Mouse (Mus musculus) limb, embryonic 13.5 days (tissue): ENCODE data around the gene Gngt2. TPM values are rescaled to one million over a fixed set of nuclear protein-coding genes. Genes with fewer than 3 reads are reported as not detected.

Experiments
- ATAC-seq: fragments of 200-750 bp; cut with Nextera tagmentation; 2 replicates; pipeline ENCODE4 v1.8.0; 2017; ENCODE audit warnings: low read depth, moderate number of reproducible peaks, moderate TSS enrichment; ENCODE audit not compliant: low FRiP score
- H3K27ac ChIP-seq: fragments of 300-500 bp; sonication (generic); 2 replicates; pipeline ENCODE4 v1.5.1; 2015; ENCODE audit warnings: inconsistent platforms, mild to moderate bottlenecking, moderate library complexity
- H3K27me3 ChIP-seq: fragments of 300-500 bp; sonication (generic); 2 replicates; pipeline ENCODE4 v1.6.1; 2015; ENCODE audit warnings: mild to moderate bottlenecking, inconsistent platforms
- H3K36me3 ChIP-seq: fragments of 300-500 bp; sonication (generic); 2 replicates; pipeline ENCODE4 v1.6.1; 2015; ENCODE audit warnings: inconsistent platforms, mild to moderate bottlenecking, moderate library complexity
- H3K4me1 ChIP-seq: fragments of 300-500 bp; sonication (generic); 2 replicates; pipeline ENCODE4 v1.6.1; 2015; ENCODE audit warnings: inconsistent platforms
- H3K4me2 ChIP-seq: fragments of 300-500 bp; sonication (generic); replicated peaks from 2 replicates; pipeline ENCODE4 v1.6.1; 2015; ENCODE audit warnings: inconsistent platforms, mild to moderate bottlenecking, moderate library complexity
- H3K4me3 ChIP-seq: fragments of 300-500 bp; sonication (generic); 2 replicates; pipeline ENCODE4 v1.5.1; 2015; ENCODE audit warnings: moderate library complexity, mild to moderate bottlenecking, inconsistent platforms
- H3K9ac ChIP-seq: fragments of 300-500 bp; sonication (generic); 2 replicates; pipeline ENCODE4 v1.6.1; 2015; ENCODE audit warnings: mild to moderate bottlenecking, inconsistent platforms
- H3K9me3 ChIP-seq: fragments of 300-500 bp; sonication (generic); 2 replicates; pipeline ENCODE4 v1.6.1; 2016; ENCODE audit warnings: inconsistent platforms
- WGBS: fragments of 180-500 bp; shearing (Covaris S2); methylation state at CpG from one replicate; pipeline ENCODE4 v1.1.7; 2015; 5-methylcytosine and 5-hydroxymethylcytosine counted together
- polyA plus RNA-seq: library from polyadenylated mRNA; unstranded; fragments of >200 nt; fragmentation: Nextera tagmentation; extraction: Ambion mirVana; gene quantifications from 2 replicates; pipeline ENCODE4 v1.2.1, GENCODE M21; 2015

Gene Gngt2
- polyA plus RNA-seq, 1 experiment from 2014 or later, result 11.2 TPM

DNA sequence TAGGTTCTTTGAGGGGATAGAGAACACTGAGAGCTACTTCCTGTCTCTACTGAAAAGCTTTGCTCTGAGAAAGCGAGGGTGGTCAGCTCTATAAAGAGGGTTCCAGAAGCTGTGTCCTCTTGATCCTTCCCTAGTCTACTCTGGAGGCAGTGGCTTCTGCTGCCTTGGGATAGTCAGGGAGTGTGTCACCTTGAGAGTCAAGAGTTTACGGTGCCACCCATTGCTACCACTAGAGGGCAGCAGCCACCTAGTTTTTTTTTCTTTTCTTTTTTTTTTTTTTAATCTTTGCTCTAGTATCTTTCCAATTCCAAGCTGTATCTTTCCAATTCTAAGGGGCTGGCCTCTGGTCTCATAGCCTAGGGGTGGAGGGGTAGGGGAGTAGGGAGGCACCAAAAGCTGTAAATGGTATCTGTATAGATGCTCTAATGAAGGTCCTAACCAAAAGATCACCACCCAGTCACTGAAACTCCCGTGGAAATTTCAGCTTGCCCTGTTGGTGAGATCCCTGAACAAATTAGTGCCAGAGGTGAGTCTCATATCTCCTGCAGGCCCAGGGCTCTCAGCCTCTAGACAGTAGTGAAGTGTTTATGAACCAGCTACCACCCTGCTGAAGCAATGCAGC is 9.4 kb upstream of the Gngt2 start:
- Histone ChIP-seq H3K27me3 (peaks cover 91% of the 10 kb centered on the region), H3K9me3 (no peaks in the 10 kb centered on the region), H3K9ac (no peak overlapping the region), H3K4me3 (no peak overlapping the region), H3K27ac (no peak overlapping the region), H3K4me1 (peaks cover 25% of the 10 kb centered on the region), H3K36me3 (no peaks in the 10 kb centered on the region), H3K4me2 (no peak overlapping the region)
- WGBS, result 12% methylated on average over 3 of the region's 3 CpGs
- no peak for ATAC-seq

DNA sequence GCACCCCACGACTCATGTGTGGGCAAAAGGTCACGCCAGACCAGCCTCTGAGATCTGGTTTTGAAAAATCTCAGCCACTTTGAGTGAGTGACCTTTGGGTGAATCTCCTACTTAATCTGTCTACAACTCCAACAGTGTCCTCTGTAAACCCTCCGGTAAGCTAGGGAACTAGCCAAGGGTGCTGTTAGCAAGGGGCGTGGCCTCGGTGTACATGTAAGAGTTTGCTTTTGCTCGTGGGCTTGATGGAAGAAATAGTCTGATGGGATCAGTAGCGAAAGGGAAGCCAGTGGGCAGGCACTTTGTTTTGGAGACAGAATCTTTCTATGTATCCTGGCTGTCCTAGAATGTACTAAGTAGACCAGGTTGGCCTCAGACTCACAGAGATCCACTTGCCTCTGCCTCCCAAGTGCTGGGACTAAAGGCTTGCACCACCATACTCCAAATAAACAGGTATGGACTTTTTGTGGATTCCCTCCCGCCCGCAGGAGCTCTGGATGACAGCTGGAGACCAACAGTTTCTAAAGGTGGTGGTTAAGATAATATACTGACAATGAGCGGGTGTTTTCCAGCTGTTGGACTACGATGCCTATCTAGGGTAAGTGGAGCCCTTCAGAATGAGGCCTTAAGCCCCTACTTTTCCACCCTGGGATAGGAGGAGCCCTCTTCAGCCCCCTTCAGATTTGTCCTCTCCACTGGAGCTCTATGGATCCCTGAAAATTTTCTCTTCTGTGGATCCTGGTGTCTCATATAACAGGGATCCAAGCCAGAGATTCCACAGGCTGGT is 8.6 kb upstream of the Gngt2 start:
- Histone ChIP-seq H3K4me1 (peaks cover 26% of the 10 kb centered on the region), H3K36me3 (no peaks in the 10 kb centered on the region), H3K27ac (no peak overlapping the region), H3K27me3 (peaks cover 91% of the 10 kb centered on the region), H3K4me3 (no peak overlapping the region), H3K9me3 (no peaks in the 10 kb centered on the region), H3K4me2 (no peak overlapping the region), H3K9ac (no peak overlapping the region)
- 77% methylated on average over 11 of the region's 11 CpGs for WGBS
- ATAC-seq, result no peak

DNA sequence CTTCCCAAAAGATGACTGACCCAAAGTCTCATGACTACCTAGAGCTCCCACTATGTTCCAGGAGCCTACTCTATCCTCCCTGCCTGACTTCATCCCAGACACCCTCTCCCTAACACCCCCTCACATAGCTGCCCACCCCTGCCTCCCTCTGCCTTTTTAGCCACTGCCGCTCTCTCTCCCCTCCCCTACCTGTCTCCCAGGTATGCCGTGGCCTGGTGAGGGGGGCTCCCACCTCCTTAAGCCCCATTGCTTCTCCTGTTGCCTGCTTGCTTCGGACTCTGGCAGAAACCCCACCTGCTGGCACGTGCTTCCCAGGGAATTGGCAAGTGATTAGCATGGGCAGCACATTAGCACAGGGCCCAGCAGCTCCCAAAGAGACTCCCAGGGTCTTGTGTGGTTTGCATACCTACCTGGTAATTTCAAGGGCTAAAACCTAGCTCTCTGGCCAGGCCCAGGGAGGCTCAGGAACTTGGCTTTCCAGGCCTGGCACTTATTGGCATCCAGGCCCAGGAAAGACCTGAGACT is 7.4 kb upstream of the Gngt2 start:
- peaks cover 99% of the 10 kb centered on the region for H3K27me3 ChIP-seq
- H3K4me2 ChIP-seq, result peak overlapping the region; percentile 60; the same call in 1 of the 2 replicates
- no peaks in the 10 kb centered on the region for H3K36me3 ChIP-seq
- 29% methylated on average over 4 of the region's 4 CpGs for WGBS
- no peaks in the 10 kb centered on the region for H3K9me3 ChIP-seq
- no peak overlapping the region for H3K27ac ChIP-seq
- no peak overlapping the region for H3K9ac ChIP-seq
- peaks cover 35% of the 10 kb centered on the region for H3K4me1 ChIP-seq
- peak overlapping the region; percentile 38; the same call in 1 of the 2 replicates for H3K4me3 ChIP-seq
- ATAC-seq, result no peak

DNA sequence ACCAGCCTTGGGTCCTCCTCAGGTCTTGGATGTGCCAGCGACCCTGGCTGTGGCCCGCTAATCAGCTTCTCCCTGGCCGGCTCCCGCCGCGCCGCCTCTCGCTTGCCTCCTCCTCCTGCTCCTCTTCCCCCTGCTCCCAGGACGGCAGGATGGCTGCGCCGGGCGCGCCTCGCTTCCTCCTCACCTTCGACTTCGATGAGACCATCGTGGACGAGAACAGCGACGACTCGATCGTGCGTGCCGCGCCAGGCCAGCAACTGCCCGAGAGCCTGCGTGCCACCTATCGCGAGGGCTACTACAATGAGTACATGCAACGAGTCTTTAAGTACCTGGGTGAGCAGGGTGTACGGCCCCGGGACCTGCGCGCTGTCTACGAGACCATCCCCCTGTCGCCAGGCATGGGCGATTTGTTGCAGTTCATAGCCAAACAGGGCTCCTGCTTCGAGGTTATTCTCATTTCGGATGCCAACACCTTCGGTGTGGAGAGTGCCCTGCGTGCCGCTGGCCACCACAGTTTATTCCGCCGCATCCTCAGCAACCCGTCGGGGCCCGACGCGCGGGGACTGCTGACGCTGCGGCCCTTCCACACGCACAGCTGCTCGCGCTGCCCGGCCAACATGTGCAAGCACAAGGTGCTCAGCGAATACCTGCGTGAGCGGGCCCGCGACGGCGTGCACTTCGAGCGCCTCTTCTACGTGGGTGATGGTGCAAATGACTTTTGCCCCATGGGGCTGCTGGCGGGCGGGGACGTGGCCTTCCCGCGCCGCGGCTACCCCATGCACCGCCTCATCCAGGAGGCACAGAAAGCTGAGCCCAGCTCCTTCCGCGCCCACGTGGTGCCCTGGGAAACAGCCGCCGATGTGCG is 6.4 kb upstream of the Gngt2 start:
- Histone ChIP-seq H3K27me3 (peaks cover 99% of the 10 kb centered on the region), H3K4me2 (peak overlapping the region; percentile 60), H3K9me3 (no peaks in the 10 kb centered on the region), H3K27ac (no peak overlapping the region), H3K4me1 (peaks cover 36% of the 10 kb centered on the region), H3K9ac (peak overlapping the region; percentile 35; the same call in 1 of the 2 replicates), H3K4me3 (peak overlapping the region; percentile 38), H3K36me3 (no peaks in the 10 kb centered on the region)
- ATAC-seq, result no peak
- whole genome bisulfite sequencing, result 2% methylated on average over 80 of the region's 80 CpGs

DNA sequence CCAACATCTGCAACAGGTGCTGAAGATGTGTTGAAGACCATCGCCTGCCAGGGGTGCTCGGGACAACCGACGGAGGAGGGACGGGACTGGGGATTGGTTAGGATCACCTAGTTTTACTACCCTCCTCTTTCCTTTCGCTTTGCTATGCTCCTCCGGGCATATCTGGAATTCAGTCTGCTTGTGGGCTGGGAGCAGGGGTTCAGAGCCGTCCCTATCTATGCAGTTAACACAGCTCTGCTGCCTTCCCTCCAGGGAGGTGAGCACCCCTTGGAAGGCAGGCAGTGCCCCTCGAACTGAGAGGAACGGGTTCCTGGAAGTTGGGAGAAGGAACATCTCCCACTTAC is 5.8 kb upstream of the Gngt2 start:
- Histone ChIP-seq H3K9ac (0 out of 2 replicates have a peak overlapping the region, but pooled peaks have one; percentile 4), H3K36me3 (no peaks in the 10 kb centered on the region), H3K27me3 (peaks cover 99% of the 10 kb centered on the region), H3K27ac (no peak overlapping the region), H3K4me1 (peaks cover 42% of the 10 kb centered on the region), H3K4me3 (peak overlapping the region; percentile 38), H3K9me3 (no peaks in the 10 kb centered on the region), H3K4me2 (peak overlapping the region; percentile 60)
- ATAC-seq, result no peak
- 5% methylated on average over 10 of the region's 10 CpGs for WGBS

DNA sequence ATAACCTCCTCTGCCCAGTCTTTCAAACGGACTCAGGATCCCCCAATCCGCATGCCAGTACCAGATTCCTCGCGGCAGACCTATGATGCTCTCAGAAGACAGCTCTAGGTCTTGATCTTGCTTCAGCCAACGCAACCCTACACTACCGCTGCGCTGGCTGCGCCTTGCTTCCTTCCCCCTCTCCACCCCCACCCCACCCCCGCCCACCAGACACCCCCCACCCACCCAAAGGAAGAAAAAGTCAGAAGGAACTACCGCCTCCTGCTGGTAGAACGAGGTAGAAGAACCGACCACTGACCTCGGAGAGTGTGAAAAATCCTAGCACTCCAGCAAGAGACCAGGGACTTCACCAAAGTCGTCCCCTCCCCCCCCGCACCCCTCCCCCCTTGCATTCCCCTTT is 5.4 kb upstream of the Gngt2 start:
- H3K4me2 ChIP-seq, result peak overlapping the region; percentile 60
- WGBS, result 1% methylated on average over 15 of the region's 15 CpGs

DNA sequence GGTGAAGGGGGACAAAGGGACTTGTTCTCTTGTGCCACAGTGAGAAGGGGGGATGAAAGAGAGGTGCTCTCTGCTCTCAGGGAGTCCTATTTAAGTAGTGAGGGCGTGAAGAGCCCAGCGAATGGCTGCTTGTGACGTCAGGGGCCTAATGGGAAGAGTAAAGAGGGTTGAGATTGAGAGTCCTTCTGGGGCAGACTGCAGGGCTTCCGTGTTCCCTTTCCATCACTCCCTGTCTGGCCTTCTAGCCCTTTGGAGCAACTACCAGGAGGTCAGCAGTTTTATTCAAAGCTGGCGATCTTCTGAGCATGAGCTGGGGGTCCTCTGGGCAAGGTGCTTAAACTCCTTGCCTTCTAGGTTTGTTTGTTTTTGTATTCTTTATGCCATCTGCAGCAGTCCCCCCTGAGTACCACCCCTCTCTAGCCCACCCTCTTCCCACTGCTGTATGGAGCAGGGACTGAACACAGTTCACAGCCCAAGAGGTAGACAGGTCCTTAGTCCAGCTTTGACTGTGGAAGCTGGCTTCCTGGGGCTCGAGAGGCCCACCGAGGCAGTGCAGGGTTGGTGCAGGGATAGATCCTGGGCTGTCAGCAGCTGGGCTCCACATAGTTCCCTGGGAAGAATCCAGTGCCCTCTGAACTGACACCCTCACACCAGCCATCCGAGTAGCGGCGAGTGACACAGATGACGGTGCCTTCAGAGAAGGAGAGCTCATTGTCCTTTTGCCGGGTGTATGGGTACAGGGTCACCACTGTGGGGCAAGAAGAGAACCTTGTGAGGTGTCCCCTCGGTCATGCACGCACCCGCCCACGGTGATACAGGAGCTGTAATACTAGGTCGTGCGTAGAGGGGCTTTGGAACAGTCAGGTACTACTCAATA is 4.6 kb upstream of the Gngt2 start:
- H3K9ac ChIP-seq, result no peak overlapping the region
- peaks cover 98% of the 10 kb centered on the region for H3K27me3 ChIP-seq
- H3K4me3 ChIP-seq, result no peak overlapping the region
- peaks cover 53% of the 10 kb centered on the region for H3K4me1 ChIP-seq
- WGBS, result 41% methylated on average over 18 of the region's 18 CpGs
- H3K36me3 ChIP-seq, result no peaks in the 10 kb centered on the region
- ATAC-seq, result no peak
- no peaks in the 10 kb centered on the region for H3K9me3 ChIP-seq
- H3K27ac ChIP-seq, result no peak overlapping the region
- no peak overlapping the region for H3K4me2 ChIP-seq

More for the DNA sequence above, 5.4 kb upstream of the Gngt2 start:
- Histone ChIP-seq H3K27me3 (peaks cover 99% of the 10 kb centered on the region), H3K4me3 (peak overlapping the region; percentile 38), H3K4me1 (peaks cover 46% of the 10 kb centered on the region), H3K9me3 (no peaks in the 10 kb centered on the region), H3K36me3 (no peaks in the 10 kb centered on the region), H3K27ac (no peak overlapping the region), H3K9ac (no peak overlapping the region)
- no peak for ATAC-seq

DNA sequence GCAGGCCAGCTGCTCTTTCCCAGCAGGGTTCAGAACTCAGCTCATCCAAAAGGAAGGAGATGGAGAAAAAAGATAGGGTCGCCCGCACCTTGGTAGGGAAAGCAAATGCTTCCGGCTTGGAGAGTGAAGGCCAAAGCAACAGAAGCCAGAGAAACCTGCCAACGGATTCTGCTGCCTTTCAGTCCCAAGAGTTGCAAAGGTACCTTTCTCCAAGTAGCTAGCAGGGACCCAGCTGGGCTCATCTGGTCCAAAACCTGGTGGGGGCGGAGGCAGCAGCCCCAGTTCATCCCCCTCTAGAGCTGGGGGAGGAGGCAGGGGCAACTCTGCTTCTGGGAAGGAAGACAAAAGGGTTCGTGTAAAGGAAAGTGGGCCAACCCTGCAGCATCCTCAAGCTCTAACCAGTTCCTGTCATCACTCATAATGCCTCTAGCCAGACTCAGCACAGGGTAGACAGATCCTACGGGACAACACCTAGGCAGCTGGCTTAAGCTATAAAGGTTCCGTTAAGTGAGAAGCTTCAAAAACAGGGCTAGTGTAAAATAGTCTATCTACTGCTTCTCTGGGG is 3.9 kb upstream of the Gngt2 start:
- H3K27ac ChIP-seq, result no peak overlapping the region
- peaks cover 97% of the 10 kb centered on the region for H3K27me3 ChIP-seq
- H3K4me2 ChIP-seq, result no peak overlapping the region
- no peak overlapping the region for H3K9ac ChIP-seq
- no peaks in the 10 kb centered on the region for H3K9me3 ChIP-seq
- H3K4me3 ChIP-seq, result no peak overlapping the region
- WGBS, result 22% methylated on average over 8 of the region's 8 CpGs
- peaks cover 57% of the 10 kb centered on the region for H3K4me1 ChIP-seq
- ATAC-seq, result no peak
- no peaks in the 10 kb centered on the region for H3K36me3 ChIP-seq

DNA sequence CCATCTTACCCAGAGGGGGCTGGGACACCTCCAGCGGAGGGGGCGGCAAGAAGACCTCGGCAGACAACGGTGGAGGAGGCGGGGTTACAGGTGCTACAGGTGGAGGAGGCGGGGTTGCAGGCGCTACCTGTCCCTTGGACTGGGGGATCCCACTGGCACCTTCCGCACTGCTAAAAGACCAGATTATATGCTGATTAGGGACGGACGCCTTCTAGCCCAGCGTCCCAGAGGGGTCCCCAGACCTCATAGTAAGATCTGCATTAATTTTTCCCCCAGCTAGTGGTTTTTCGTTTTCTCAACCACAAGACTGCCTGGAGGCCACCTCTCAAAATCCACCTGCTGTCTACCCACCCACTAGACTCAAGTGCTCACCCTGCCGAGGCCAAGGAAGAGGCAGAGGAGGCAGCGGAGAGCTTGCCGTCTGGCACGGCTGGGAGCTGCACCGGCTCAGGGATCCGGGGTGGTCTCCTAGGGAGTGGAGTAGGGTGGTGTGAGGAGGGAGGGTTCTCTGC is 3.3 kb upstream of the Gngt2 start:
- H3K36me3 ChIP-seq, result no peaks in the 10 kb centered on the region
- no peak overlapping the region; the same call in 1 of the 2 replicates for H3K9ac ChIP-seq
- 0 out of 2 replicates have a peak overlapping the region, but pooled peaks have one; percentile 17 for H3K4me2 ChIP-seq
- peak overlapping the region; percentile 11 for H3K4me3 ChIP-seq
- H3K4me1 ChIP-seq, result peaks cover 57% of the 10 kb centered on the region
- no peaks in the 10 kb centered on the region for H3K9me3 ChIP-seq
- WGBS, result 6% methylated on average over 18 of the region's 18 CpGs
- peaks cover 97% of the 10 kb centered on the region for H3K27me3 ChIP-seq
- ATAC-seq, result no peak
- no peak overlapping the region for H3K27ac ChIP-seq

DNA sequence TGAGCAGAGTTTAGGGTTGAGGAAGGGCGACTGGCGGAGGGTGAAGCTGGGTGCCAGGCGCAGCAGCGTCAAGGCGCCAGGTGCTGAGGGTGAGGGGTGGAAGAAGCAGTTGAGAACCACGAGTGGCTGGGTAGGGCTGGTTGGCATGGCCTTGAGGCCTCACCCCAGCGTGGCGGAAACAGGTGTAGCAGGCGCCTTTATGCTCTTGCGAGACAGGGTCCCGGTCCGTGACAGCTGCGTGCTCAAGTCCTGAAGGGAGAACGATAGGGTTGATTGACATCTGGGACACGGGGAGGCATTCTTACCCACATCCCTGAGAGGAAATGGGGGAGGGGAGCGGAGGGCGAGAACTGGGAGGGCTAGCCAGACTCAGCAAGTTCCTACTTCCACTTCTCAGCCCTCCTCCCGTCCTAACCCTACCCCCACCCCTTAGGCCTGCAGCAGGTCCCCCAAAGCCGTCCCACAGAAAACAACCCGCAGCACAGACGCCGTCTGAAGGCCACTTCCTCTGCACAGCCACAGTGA is 2.8 kb upstream of the Gngt2 start:
- peak overlapping the region; percentile 11 for H3K4me3 ChIP-seq
- peak; percentile 10; the same call in 1 of the 2 replicates for ATAC-seq
- peaks cover 57% of the 10 kb centered on the region for H3K4me1 ChIP-seq

More for the DNA sequence above, 2.8 kb upstream of the Gngt2 start:
- no peak overlapping the region for H3K27ac ChIP-seq
- H3K9ac ChIP-seq, result no peak overlapping the region; the same call in 1 of the 2 replicates
- H3K9me3 ChIP-seq, result no peaks in the 10 kb centered on the region
- H3K36me3 ChIP-seq, result no peaks in the 10 kb centered on the region
- H3K4me2 ChIP-seq, result peak overlapping the region; percentile 17; the same call in 1 of the 2 replicates
- peaks cover 92% of the 10 kb centered on the region for H3K27me3 ChIP-seq
- WGBS, result 3% methylated on average over 22 of the region's 22 CpGs
